26 mouse cellular contexts compared by ENCODE assay signal in the genomic region with DNA sequence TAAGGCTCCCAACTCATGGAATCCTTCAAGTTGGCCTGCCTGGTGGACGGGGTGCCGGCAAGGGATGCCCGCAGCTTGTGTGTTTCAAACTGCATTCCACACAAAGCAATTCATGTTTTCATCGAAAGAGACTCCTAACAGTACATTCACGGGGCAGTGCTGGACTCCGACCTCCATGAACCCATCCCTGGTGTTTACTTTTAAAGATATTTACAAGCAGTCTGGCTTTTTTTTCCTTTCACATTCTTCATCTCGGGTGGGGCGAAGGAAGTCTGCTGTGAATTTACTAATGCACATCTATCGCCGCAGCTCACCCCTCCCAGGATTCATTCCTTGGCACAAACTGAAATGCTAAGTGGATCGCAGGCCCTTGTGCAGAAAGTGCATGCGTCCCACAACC.
DNase-seq lines count a peak whose midpoint lies in the region; ATAC-seq and TF ChIP-seq lines count a peak whose summit lies in the region.
"Had no signal": no experiment of that assay in that cellular context is flagged by ENCODE, and none has a peak within 500 bp of the region (broad histone marks: within the 10 kb centered on the region; RNA-seq: fewer than 3 reads in every experiment).

No protein-coding gene starts in this region.

- no peak overlapping the region for H3K4me2 ChIP-seq in kidney, postnatal 0 days (ENCODE audit: low read length)
- no peak overlapping the region for H3K4me2 ChIP-seq in lung, embryonic 16.5 days (ENCODE audit: low read depth, low read length)
- H3K4me2 ChIP-seq in intestine, embryonic 15.5 days (replicated peaks): 0 out of 2 replicates have a peak overlapping the region, but pooled peaks have one; percentile 1
- H3K4me2 ChIP-seq: embryonic facial prominence, embryonic 12.5 days; forebrain, embryonic 15.5 days; hindbrain, embryonic 14.5 days; liver, embryonic 11.5 days; midbrain, embryonic 15.5 days had no signal

- H3K4me3 ChIP-seq in kidney, postnatal 0 days (replicated peaks; ENCODE audit: low read depth, low read length): no peak overlapping the region
- no peak overlapping the region for H3K4me3 ChIP-seq in lung, embryonic 16.5 days (ENCODE audit: low read length)
- H3K4me3 ChIP-seq in intestine, embryonic 15.5 days (replicated peaks): no peak overlapping the region
- H3K4me3 ChIP-seq: embryonic facial prominence, embryonic 12.5 days; forebrain, embryonic 15.5 days; heart, embryonic 10.5 days; midbrain, embryonic 15.5 days had no signal

- H3K36me3 ChIP-seq in kidney, postnatal 0 days (ENCODE audit: insufficient read depth, low read length): peaks cover 11% of the 10 kb centered on the region
- H3K36me3 ChIP-seq in lung, embryonic 16.5 days (ENCODE audit: control insufficient read depth, insufficient read depth, low read length): peaks cover 9% of the 10 kb centered on the region
- no peaks in the 10 kb centered on the region for H3K36me3 ChIP-seq in intestine, embryonic 15.5 days
- H3K36me3 ChIP-seq: forebrain, embryonic 15.5 days; midbrain, embryonic 15.5 days had no signal

- no peak overlapping the region for H3K27ac ChIP-seq in kidney, postnatal 0 days
- peak overlapping the region; percentile 60 for H3K27ac ChIP-seq in lung, embryonic 16.5 days (ENCODE audit: low read length)
- H3K27ac ChIP-seq in intestine, embryonic 15.5 days: no peak overlapping the region
- H3K27ac ChIP-seq: embryonic facial prominence, embryonic 12.5 days; forebrain, embryonic 15.5 days; heart, embryonic 10.5 days; hindbrain, embryonic 14.5 days; macrophage; midbrain, embryonic 15.5 days had no signal

- no peaks in the 10 kb centered on the region for H3K9me3 ChIP-seq in kidney, postnatal 0 days (replicated peaks; ENCODE audit: low read length)
- H3K9me3 ChIP-seq in lung, embryonic 16.5 days (ENCODE audit: control insufficient read depth, low read length): no peaks in the 10 kb centered on the region
- no peaks in the 10 kb centered on the region for H3K9me3 ChIP-seq in intestine, embryonic 15.5 days
- H3K9me3 ChIP-seq: embryonic facial prominence, embryonic 12.5 days; forebrain, embryonic 15.5 days; heart, embryonic 10.5 days; midbrain, embryonic 15.5 days had no signal

- TF ChIP-seq CTCF in kidney, postnatal 0 days (IDR thresholded peaks at IDR 0.05; ENCODE audit: low read depth): no peak

- H3K9ac ChIP-seq in kidney, postnatal 0 days (ENCODE audit: low read depth, low read length): no peak overlapping the region
- no peak overlapping the region for H3K9ac ChIP-seq in lung, embryonic 16.5 days (ENCODE audit: low read length)
- no peak overlapping the region for H3K9ac ChIP-seq in intestine, embryonic 15.5 days
- H3K9ac ChIP-seq: embryonic facial prominence, embryonic 12.5 days; forebrain, embryonic 15.5 days; hindbrain, embryonic 14.5 days; midbrain, embryonic 15.5 days had no signal

- no peaks in the 10 kb centered on the region for H3K27me3 ChIP-seq in kidney, postnatal 0 days (ENCODE audit: insufficient read depth, low read length)
- no peaks in the 10 kb centered on the region for H3K27me3 ChIP-seq in lung, embryonic 16.5 days (ENCODE audit: control insufficient read depth, insufficient read depth, low read depth, low read length)
- no peaks in the 10 kb centered on the region for H3K27me3 ChIP-seq in intestine, embryonic 15.5 days (replicated peaks)
- H3K27me3 ChIP-seq: embryonic facial prominence, embryonic 12.5 days; forebrain, embryonic 15.5 days had no signal

- DNase-seq in kidney, postnatal 0 days (ENCODE audit: low spot score): peak; percentile 47
- DNase-seq in kidney, adult 9 months: no peak
- no peak for DNase-seq in lung, postnatal 25 days (ENCODE audit: low spot score)
- DNase-seq in lung, postnatal 4 days: peak; percentile 39 to 66
- DNase-seq in layer of hippocampus, adult 11-12 months (ENCODE audit: low spot score): no peak
- DNase-seq: adrenal gland, postnatal 25 days; cerebellum, adult 11-12 months; cerebellum, adult 9-11 months; embryo, embryonic 11 days; gastrocnemius, postnatal 25 days; heart, adult 11 months; kidney, adult 2 months; kidney, postnatal 10 days; spleen, adult 18-20 months; thymus, adult 18-20 months; thymus, postnatal 25 days had no signal

- WGBS in kidney, postnatal 0 days: 71% methylated on average over 12 of the region's 12 CpGs
- 36% methylated on average over 12 of the region's 12 CpGs for WGBS in lung, embryonic 16.5 days
- WGBS in intestine, embryonic 15.5 days: 34% methylated on average over 12 of the region's 12 CpGs

- peaks cover 22% of the 10 kb centered on the region for H3K4me1 ChIP-seq in kidney, postnatal 0 days (replicated peaks; ENCODE audit: insufficient read depth, low read length)
- H3K4me1 ChIP-seq in lung, embryonic 16.5 days (replicated peaks; ENCODE audit: control insufficient read depth, insufficient read depth, low read length): peaks cover 49% of the 10 kb centered on the region
- H3K4me1 ChIP-seq in intestine, embryonic 15.5 days (replicated peaks): peaks cover 44% of the 10 kb centered on the region

- ATAC-seq in kidney, postnatal 0 days (replicated peaks; ENCODE audit: low FRiP score, low read depth): no peak
- ATAC-seq in lung, embryonic 16.5 days (ENCODE audit: low read depth): no peak
- 0 out of 2 replicates have a peak, but pooled peaks have one; percentile 12 for ATAC-seq in intestine, embryonic 15.5 days
- ATAC-seq: CD4-positive, CD25-positive, alpha-beta regulatory T cell, adult 4 months; forebrain, embryonic 15.5 days; midbrain, embryonic 15.5 days had no signal

Comparison
In these comparisons a context has a peak if more than half of its experiments do, and no peak if none do; other contexts are left out.
1. DNase-seq: peak in kidney, postnatal 0 days (single experiment) and lung, postnatal 4 days (2 of 2); none in kidney, adult 9 months (single experiment), lung, postnatal 25 days (single experiment) and layer of hippocampus, adult 11-12 months (single experiment).